Mouse (Mus musculus): ENCODE results near the gene Il1r2. TPM values are rescaled to one million over a fixed set of nuclear protein-coding genes. Genes with fewer than 3 reads are reported as not detected.

The Il1r2 gene
- 1.5 and 2.0 TPM in 2 replicates for polyA plus RNA-seq (2015; fragmentation: Nextera tagmentation; extraction: Ambion mirVana)

DNA sequence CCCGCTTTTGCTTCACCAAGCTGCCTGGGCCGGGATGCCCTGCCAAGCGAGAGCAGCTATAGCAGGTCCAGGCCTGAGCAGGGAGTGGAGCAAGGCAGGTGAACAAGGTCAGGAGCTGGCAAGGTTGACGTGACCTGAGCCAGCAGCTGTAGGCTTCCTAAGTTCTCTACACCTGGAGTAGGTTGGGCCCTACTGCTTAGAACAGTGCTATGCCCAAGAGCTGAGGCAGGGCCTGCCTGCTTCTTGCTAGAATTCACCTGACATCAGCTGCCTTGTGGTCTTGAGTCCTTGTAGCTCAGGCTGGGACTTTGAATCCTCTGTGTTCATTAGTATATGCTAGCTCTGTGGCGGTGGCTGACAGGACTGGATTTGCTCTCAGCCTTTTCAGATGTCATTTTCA lies at the start of gene Il1r2:
TSS of gene Il1r2 (plus strand) at position 301 of the 400 bp plus-strand sequence.
- no peak within 1 kb of the TSS for H3K9ac ChIP-seq (ENCODE audit: low read depth, low read length)
- H3K4me3 ChIP-seq (ENCODE audit: low read length) = no peak within 1 kb of the TSS
- H3K27me3 ChIP-seq (replicated peaks; ENCODE audit: control insufficient read depth, insufficient read depth, low read length) = no peaks in the 10 kb centered on the region
- no peak within 1 kb of the TSS for H3K27ac ChIP-seq (ENCODE audit: low read length)
- no peaks in the 10 kb centered on the region for H3K4me1 ChIP-seq (ENCODE audit: control insufficient read depth, insufficient read depth, low read length)
- no peak for ATAC-seq
- no peak within 1 kb of the TSS for H3K4me2 ChIP-seq (ENCODE audit: low read depth, low read length)
- no peaks in the 10 kb centered on the region for H3K36me3 ChIP-seq (ENCODE audit: control insufficient read depth, insufficient read depth, low read length)
- H3K9me3 ChIP-seq (ENCODE audit: control insufficient read depth, low read length) = no peaks in the 10 kb centered on the region
- WGBS = 91% methylated on average over 5 of the region's 5 CpGs

DNA sequence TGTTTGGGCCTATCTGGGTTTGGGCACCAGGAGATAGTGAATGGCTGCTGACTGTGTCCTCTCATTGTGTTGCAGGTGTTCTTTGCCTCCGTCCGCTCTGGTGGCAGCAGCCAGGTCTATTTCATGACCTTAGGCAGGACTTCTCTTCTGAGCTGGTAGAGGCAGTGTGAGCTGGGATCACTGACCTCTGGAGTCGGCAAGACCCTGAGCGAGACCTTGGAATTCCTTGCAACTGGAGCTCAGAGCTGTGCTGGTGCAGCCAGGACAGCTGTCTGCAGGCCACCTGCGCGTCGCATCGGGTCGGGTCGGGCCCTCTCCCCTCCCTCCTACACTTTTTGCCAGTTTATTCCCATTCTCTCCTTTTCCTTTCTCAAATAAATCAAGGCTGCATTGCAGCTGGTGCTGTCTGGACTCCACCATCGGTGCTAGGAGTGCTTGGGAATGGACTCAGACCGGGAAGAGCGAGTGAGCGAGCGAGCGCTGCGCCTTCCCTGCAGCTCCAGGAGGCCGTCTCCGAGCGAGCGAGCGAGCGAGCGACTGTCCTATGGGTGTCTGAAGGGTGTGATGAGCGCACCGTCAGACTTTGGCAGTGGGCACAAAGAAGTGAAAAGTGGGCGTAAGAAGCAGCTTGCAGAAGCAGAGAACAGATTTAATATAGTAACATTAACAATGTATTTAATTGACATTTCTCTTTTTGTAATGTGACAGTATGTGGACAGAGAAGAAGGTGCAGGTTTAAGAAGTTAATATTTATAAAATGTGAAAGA lies 49.1 kb upstream of the Il1r2 start:
- Histone ChIP-seq H3K9me3 (ENCODE audit: control insufficient read depth, low read length) (no peaks in the 10 kb centered on the region), H3K27me3 (replicated peaks; ENCODE audit: control insufficient read depth, insufficient read depth, low read length) (no peaks in the 10 kb centered on the region), H3K4me1 (ENCODE audit: control insufficient read depth, insufficient read depth, low read length) (no peaks in the 10 kb centered on the region), H3K9ac (ENCODE audit: low read depth, low read length) (no peak overlapping the region), H3K4me2 (ENCODE audit: low read depth, low read length) (no peak overlapping the region), H3K4me3 (ENCODE audit: low read length) (no peak overlapping the region), H3K27ac (ENCODE audit: low read length) (no peak overlapping the region), H3K36me3 (ENCODE audit: control insufficient read depth, insufficient read depth, low read length) (peaks cover 13% of the 10 kb centered on the region)
- no peak for ATAC-seq
- WGBS = 90% methylated on average over 27 of the region's 27 CpGs

DNA sequence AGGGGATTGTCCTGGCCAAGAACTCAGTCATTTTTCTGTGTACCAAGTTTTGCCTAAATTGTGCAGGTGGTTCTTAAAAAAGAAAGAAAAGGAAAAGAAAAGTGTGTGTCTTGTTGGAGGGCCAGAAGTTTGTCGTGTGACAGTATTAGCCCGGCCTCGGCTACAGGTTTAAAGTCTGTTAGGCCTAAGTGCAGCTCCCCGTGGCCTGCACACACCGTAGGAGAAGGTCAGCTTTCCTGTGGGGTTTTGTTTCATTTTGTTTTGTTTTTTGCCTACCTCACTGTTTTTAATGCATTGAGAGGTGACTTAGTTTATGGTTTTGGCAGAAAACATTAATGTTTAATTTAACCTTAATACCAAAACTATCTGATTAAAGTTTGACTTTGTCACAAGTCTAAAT lies 48.5 kb upstream of the Il1r2 start:
- Histone ChIP-seq H3K27ac (ENCODE audit: low read length) (no peak overlapping the region), H3K4me1 (ENCODE audit: control insufficient read depth, insufficient read depth, low read length) (no peaks in the 10 kb centered on the region), H3K36me3 (ENCODE audit: control insufficient read depth, insufficient read depth, low read length) (peaks cover 13% of the 10 kb centered on the region), H3K4me2 (ENCODE audit: low read depth, low read length) (no peak overlapping the region), H3K4me3 (ENCODE audit: low read length) (no peak overlapping the region), H3K9me3 (ENCODE audit: control insufficient read depth, low read length) (no peaks in the 10 kb centered on the region), H3K9ac (ENCODE audit: low read depth, low read length) (no peak overlapping the region), H3K27me3 (replicated peaks; ENCODE audit: control insufficient read depth, insufficient read depth, low read length) (no peaks in the 10 kb centered on the region)
- 90% methylated on average over 5 of the region's 5 CpGs for WGBS
- no peak for ATAC-seq

DNA sequence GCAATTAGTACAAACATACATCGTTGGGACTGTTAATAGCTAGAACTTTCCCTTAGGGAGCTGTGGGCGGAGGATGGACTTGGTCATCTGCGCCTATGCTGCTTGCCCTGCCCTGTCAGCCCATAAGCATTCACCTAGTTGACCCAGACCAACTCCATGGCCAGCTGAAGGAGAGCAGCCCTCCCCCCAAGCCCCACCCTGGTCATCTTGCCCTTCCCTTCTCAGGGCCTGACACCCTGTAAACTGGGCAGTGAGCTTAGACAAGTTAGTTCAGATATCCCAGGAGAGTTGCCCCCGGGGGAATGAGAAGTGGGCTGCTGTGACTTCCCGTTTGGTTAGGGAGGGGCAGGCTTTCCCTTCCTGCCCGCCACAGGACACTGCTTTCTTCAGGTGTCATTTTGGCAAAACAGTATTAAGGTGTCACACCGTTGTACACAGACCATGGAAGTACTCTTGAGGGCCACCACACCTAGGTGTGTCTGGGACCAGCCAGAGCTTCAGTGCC lies 46.7 kb upstream of the Il1r2 start:
- H3K4me1 ChIP-seq (ENCODE audit: control insufficient read depth, insufficient read depth, low read length) = no peaks in the 10 kb centered on the region
- no peak overlapping the region for H3K27ac ChIP-seq (ENCODE audit: low read length)
- H3K9ac ChIP-seq (ENCODE audit: low read depth, low read length) = no peak overlapping the region
- no peaks in the 10 kb centered on the region for H3K9me3 ChIP-seq (ENCODE audit: control insufficient read depth, low read length)
- H3K4me3 ChIP-seq (ENCODE audit: low read length) = no peak overlapping the region
- 78% methylated on average over 7 of the region's 7 CpGs for WGBS
- H3K27me3 ChIP-seq (replicated peaks; ENCODE audit: control insufficient read depth, insufficient read depth, low read length) = no peaks in the 10 kb centered on the region
- no peak for ATAC-seq
- peaks cover 12% of the 10 kb centered on the region for H3K36me3 ChIP-seq (ENCODE audit: control insufficient read depth, insufficient read depth, low read length)
- H3K4me2 ChIP-seq (ENCODE audit: low read depth, low read length) = no peak overlapping the region

DNA sequence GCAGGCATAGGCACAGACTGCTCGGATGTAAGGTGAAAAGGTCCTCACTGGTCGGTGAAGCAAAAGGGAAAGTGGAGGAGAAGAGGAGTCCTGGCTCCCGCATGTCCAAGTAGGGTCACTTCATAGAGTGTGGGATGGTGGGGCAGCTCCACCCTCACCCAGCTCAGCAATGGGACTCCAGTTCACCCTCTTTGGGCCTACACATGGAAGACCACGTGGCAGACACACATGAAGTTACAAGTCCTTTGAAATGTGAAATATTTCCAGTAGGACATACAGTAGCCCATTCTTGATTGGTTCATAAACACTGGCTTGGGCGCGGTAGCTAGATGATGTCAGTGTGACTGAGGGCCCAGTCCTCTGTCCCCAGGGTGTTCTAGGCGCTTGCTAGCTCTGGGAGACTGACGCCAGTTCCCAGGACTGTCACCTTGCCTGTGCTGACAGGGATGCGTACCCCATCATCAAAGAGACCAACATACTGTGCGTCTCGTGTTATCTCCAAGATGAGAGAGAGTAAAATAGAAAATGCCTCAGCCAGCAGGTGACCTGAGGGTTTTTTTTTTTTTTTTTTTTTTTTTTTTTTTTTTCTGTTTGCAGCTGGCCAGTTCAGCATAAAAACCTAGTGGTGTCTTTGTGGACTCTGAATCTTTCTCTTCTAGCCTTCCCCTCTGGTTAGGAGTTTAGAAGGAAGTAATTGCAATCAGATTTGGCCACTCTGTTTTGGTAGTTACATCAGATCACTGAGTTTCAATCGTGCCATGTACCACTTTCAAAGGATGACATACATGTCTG lies 45.5 kb upstream of the Il1r2 start:
- H3K27ac ChIP-seq (ENCODE audit: low read length) = no peak overlapping the region

DNA sequence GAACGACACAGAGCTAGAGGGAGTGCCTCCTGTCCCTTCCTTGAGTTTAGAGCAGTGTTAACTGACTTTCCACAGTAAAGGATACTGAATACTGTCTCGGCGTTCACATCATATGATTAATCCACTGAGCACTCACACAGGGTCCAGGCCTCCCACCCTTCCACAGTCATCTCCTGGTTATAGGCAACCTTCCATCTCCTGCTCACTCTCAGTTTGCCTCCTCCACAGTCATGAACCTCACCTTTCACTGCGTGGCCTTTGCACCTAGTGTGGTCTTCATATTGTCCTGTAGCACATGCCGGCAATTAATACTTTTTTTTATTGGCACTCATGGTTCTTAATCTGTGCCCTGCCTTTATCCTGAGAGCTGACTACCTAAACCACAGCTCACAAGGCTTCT lies 44.3 kb upstream of the Il1r2 start:
- H3K4me2 ChIP-seq (ENCODE audit: low read depth, low read length) = no peak overlapping the region
- H3K9me3 ChIP-seq (ENCODE audit: control insufficient read depth, low read length) = no peaks in the 10 kb centered on the region
- 90% methylated on average over 5 of the region's 5 CpGs for WGBS
- H3K27me3 ChIP-seq (replicated peaks; ENCODE audit: control insufficient read depth, insufficient read depth, low read length) = no peaks in the 10 kb centered on the region
- H3K36me3 ChIP-seq (ENCODE audit: control insufficient read depth, insufficient read depth, low read length) = 0 out of 2 replicates have a peak, but pooled peaks cover 3% of the 10 kb centered on the region
- H3K4me1 ChIP-seq (ENCODE audit: control insufficient read depth, insufficient read depth, low read length) = no peaks in the 10 kb centered on the region
- ATAC-seq = no peak
- H3K9ac ChIP-seq (ENCODE audit: low read depth, low read length) = no peak overlapping the region
- no peak overlapping the region for H3K4me3 ChIP-seq (ENCODE audit: low read length)
- no peak overlapping the region for H3K27ac ChIP-seq (ENCODE audit: low read length)

More for the DNA sequence above, 45.5 kb upstream of the Il1r2 start:
- Histone ChIP-seq H3K9me3 (ENCODE audit: control insufficient read depth, low read length) (no peaks in the 10 kb centered on the region), H3K36me3 (ENCODE audit: control insufficient read depth, insufficient read depth, low read length) (peaks cover 3% of the 10 kb centered on the region; the same call in 1 of the 2 replicates), H3K4me2 (ENCODE audit: low read depth, low read length) (no peak overlapping the region), H3K9ac (ENCODE audit: low read depth, low read length) (no peak overlapping the region), H3K4me3 (ENCODE audit: low read length) (no peak overlapping the region), H3K27me3 (replicated peaks; ENCODE audit: control insufficient read depth, insufficient read depth, low read length) (no peaks in the 10 kb centered on the region), H3K4me1 (ENCODE audit: control insufficient read depth, insufficient read depth, low read length) (no peaks in the 10 kb centered on the region)
- no peak for ATAC-seq
- WGBS = 88% methylated on average over 12 of the region's 12 CpGs

DNA sequence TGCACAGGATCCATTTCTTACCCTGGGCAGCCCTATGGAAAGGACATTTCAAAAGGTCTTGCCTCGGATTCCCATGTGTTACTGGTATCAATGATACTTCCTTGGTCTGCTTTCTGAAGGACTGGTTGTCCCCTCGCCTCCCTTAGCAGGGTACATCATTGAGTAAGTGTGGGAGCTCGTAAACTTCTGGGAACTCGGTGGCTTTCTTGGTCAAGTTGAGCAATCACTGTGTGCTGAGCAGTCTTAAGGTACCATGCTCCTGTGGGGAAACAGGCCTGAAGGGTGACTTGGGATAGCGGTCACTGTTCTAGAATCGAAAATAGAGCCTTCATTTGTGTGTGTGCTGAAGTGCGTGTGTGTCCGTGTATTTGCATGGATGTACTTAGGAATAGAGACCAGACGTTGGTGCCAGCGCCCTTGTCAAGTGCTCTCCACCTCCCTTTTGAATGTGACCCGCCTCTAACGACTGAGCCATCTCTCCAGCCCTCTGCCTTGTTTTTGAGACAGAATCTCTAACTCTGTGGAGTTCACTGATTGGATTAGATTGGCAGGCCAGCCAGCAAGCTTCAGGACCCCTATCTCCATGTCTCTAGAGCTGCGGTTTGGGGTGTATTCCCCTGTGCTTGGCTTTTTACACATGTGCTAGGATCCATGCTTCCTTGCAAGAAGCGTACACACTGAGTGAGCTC lies 43.4 kb upstream of the Il1r2 start:
- Histone ChIP-seq H3K27ac (ENCODE audit: low read length) (no peak overlapping the region), H3K9ac (ENCODE audit: low read depth, low read length) (no peak overlapping the region), H3K27me3 (replicated peaks; ENCODE audit: control insufficient read depth, insufficient read depth, low read length) (no peaks in the 10 kb centered on the region), H3K4me3 (ENCODE audit: low read length) (no peak overlapping the region), H3K4me2 (ENCODE audit: low read depth, low read length) (no peak overlapping the region), H3K9me3 (ENCODE audit: control insufficient read depth, low read length) (no peaks in the 10 kb centered on the region), H3K4me1 (ENCODE audit: control insufficient read depth, insufficient read depth, low read length) (no peaks in the 10 kb centered on the region), H3K36me3 (ENCODE audit: control insufficient read depth, insufficient read depth, low read length) (no peaks in the 10 kb centered on the region)
- 88% methylated on average over 14 of the region's 14 CpGs for WGBS
- no peak for ATAC-seq

DNA sequence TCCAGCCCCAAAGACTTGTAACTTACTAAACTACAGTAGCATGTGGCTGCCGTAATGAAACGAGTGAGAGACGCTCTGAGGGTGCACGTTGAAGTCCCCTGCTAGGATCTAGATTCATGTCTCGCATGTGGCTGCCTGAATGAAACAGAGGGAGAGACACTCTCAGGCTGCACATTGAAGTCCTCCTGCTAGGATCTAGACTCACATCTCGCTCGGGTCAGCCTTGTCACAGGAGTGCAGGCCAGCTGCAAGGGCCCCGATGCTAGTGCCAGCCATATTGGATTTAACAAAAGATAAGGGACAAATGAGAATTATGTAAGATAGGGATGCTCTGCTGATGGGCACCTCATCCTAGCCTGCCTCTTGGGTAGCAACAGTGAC lies 42.9 kb upstream of the Il1r2 start:
- H3K4me2 ChIP-seq (ENCODE audit: low read depth, low read length) = no peak overlapping the region

DNA sequence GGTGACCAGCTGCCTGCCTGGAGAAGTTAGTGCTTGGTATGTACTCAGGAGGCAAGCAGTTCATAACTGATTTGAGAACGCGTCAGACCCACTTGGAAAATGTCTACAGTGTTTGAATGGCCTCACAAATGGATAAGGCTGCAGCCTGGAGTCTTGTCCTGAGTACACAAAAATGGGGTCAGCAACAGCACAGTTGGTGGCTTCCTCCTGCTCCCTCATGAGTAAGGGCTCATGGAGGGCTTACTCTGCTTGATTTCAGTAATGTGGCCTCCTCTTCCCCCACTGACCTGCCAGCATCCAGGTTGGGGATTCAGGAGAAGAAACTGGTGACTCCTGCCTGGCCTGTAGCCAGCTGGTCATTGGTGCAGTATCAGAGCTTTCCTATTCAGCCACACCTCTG lies 42.3 kb upstream of the Il1r2 start:
- Histone ChIP-seq H3K9me3 (ENCODE audit: control insufficient read depth, low read length) (no peaks in the 10 kb centered on the region), H3K9ac (ENCODE audit: low read depth, low read length) (no peak overlapping the region), H3K27me3 (replicated peaks; ENCODE audit: control insufficient read depth, insufficient read depth, low read length) (no peaks in the 10 kb centered on the region), H3K4me2 (ENCODE audit: low read depth, low read length) (no peak overlapping the region), H3K27ac (ENCODE audit: low read length) (no peak overlapping the region), H3K4me3 (ENCODE audit: low read length) (no peak overlapping the region), H3K36me3 (ENCODE audit: control insufficient read depth, insufficient read depth, low read length) (no peaks in the 10 kb centered on the region), H3K4me1 (ENCODE audit: control insufficient read depth, insufficient read depth, low read length) (no peaks in the 10 kb centered on the region)
- 70% methylated on average over 2 of the region's 2 CpGs for WGBS
- no peak for ATAC-seq

More for the DNA sequence above, 42.9 kb upstream of the Il1r2 start:
- ATAC-seq = no peak
- Histone ChIP-seq H3K36me3 (ENCODE audit: control insufficient read depth, insufficient read depth, low read length) (no peaks in the 10 kb centered on the region), H3K4me3 (ENCODE audit: low read length) (no peak overlapping the region), H3K9me3 (ENCODE audit: control insufficient read depth, low read length) (no peaks in the 10 kb centered on the region), H3K9ac (ENCODE audit: low read depth, low read length) (no peak overlapping the region), H3K4me1 (ENCODE audit: control insufficient read depth, insufficient read depth, low read length) (no peaks in the 10 kb centered on the region), H3K27ac (ENCODE audit: low read length) (no peak overlapping the region), H3K27me3 (replicated peaks; ENCODE audit: control insufficient read depth, insufficient read depth, low read length) (no peaks in the 10 kb centered on the region)
- 91% methylated on average over 8 of the region's 8 CpGs for WGBS

Data from intestine, embryonic 16.5 days (tissue).